9 mouse cellular contexts compared by ENCODE assay signal in genomic region chr12:24841115-24841879, GRCm38 (mm10). TPM values are rescaled to one million over a fixed set of nuclear protein-coding genes. Genes with fewer than 3 reads are reported as not detected.
DNase-seq lines count a peak whose midpoint lies in the region; ATAC-seq lines count a peak whose summit lies in the region.
"Had no signal": no experiment of that assay in that cellular context is flagged by ENCODE, and none has a peak within 500 bp of the region (broad histone marks: within the 10 kb centered on the region; RNA-seq: fewer than 3 reads in every experiment).

No protein-coding gene starts in this region.

- no peaks in the 10 kb centered on the region for H3K9me3 ChIP-seq in heart, embryonic 10.5 days
- no peaks in the 10 kb centered on the region for H3K9me3 ChIP-seq in neural tube, embryonic 15.5 days (replicated peaks)

- DNase-seq in heart, embryonic 10.5 days (ENCODE audit: low spot score) = peak; percentile 82
- DNase-seq in heart, adult 9 months (ENCODE audit: low spot score in 2 of 2) = no peak
- peak; percentile 35 for DNase-seq in neural tube, embryonic 10.5 days (ENCODE audit: extremely low spot score, low spot score)
- DNase-seq in heart, postnatal 4 days = peak; percentile 45
- peak; percentile 87 for DNase-seq in retina, postnatal 1 day
- DNase-seq in left cerebral cortex, postnatal 36 days (ENCODE audit: low spot score in 2 of 2) = no peak
- DNase-seq in layer of hippocampus, postnatal 10 days (ENCODE audit: low spot score in 2 of 2) = no peak
- DNase-seq: cerebellum, adult 18-20 months had no signal

- no peak for ATAC-seq in neural tube, embryonic 15.5 days (ENCODE audit: low FRiP score)

- H3K4me2 ChIP-seq in neural tube, embryonic 15.5 days = no peak overlapping the region

- no peak overlapping the region for H3K9ac ChIP-seq in neural tube, embryonic 15.5 days (replicated peaks)

- no peaks in the 10 kb centered on the region for H3K36me3 ChIP-seq in heart, embryonic 10.5 days
- no peaks in the 10 kb centered on the region for H3K36me3 ChIP-seq in neural tube, embryonic 15.5 days

- no peak overlapping the region for H3K4me3 ChIP-seq in heart, embryonic 10.5 days
- no peak overlapping the region for H3K4me3 ChIP-seq in neural tube, embryonic 15.5 days (replicated peaks)

- H3K27ac ChIP-seq in heart, embryonic 10.5 days = peak overlapping the region; percentile 56
- no peak overlapping the region for H3K27ac ChIP-seq in neural tube, embryonic 15.5 days (replicated peaks)

- peaks cover 90% of the 10 kb centered on the region for H3K4me1 ChIP-seq in heart, embryonic 10.5 days
- H3K4me1 ChIP-seq in neural tube, embryonic 15.5 days = peaks cover 59% of the 10 kb centered on the region

- no peaks in the 10 kb centered on the region for H3K27me3 ChIP-seq in heart, embryonic 10.5 days (ENCODE audit: insufficient read depth, poor library complexity, severe bottlenecking)
- H3K27me3 ChIP-seq in neural tube, embryonic 15.5 days (replicated peaks) = no peaks in the 10 kb centered on the region

- WGBS in heart, embryonic 10.5 days = 53% methylated on average over 9 of the region's 9 CpGs
- 58% methylated on average over 9 of the region's 9 CpGs for whole genome bisulfite sequencing in neural tube, embryonic 15.5 days

- intact Hi-C loops in left cerebral cortex, postnatal 36 days (cut with DNase I) = no loop called here

RNA-seq across cellular contexts. Expression of gene Mboat2, which starts 10.6 kb away (rescaled TPM):
- polyA plus RNA-seq in heart, embryonic 10.5 days (2016; fragmentation: Nextera tagmentation; extraction: Ambion mirVana) = 35.7 and 37.0 TPM in 2 replicates
- polyA plus RNA-seq in neural tube, embryonic 15.5 days (2015; fragmentation: Nextera tagmentation; extraction: Ambion mirVana) = 58.8 and 61.9 TPM in 2 replicates
- total RNA-seq in heart, postnatal 4 days (2021) = 10 to 100 TPM; 17.5 to 19.9 TPM
- total RNA-seq in left cerebral cortex, postnatal 36 days (2021) = 10 to 100 TPM; 83.5 to 88.8 TPM
- total RNA-seq in layer of hippocampus, postnatal 10 days (2021) = 10 to 100 TPM; 55.7 to 57.8 TPM

Comparison
In these comparisons a context has a peak if more than half of its experiments do, and no peak if none do; other contexts are left out.
1. DNase-seq: peak in heart, embryonic 10.5 days (single experiment), neural tube, embryonic 10.5 days (single experiment), heart, postnatal 4 days (single experiment) and retina, postnatal 1 day (single experiment); none in heart, adult 9 months (0 of 2), left cerebral cortex, postnatal 36 days (0 of 2) and layer of hippocampus, postnatal 10 days (0 of 2).